Mouse (Mus musculus) fat pad, adult 2 months (tissue): ENCODE data around the gene Evpl.
"Not testable (repeated sequence)": the region's sequence is repeated elsewhere in the genome, so short reads cannot be mapped to it uniquely, and the experiment has no call there.

ENCODE experiments used
- DNase-seq: peaks from one replicate; pipeline ENCODE4 v3.0.0-alpha.2; 2011; ENCODE audit warnings: low read depth, low spot score; ENCODE audit errors: extremely low read depth

The Evpl gene

GRCm38 (mm10) chr11:116237742-116238395, at the start of gene Evpl:
TSS of gene Evpl (minus strand) at chr11:116238077.
- peak; percentile 52 for DNase-seq

- DNase-seq = no peak
These were observed 49.5 kb upstream of the Evpl start for GRCm38 (mm10) chr11:116287351-116287750.

GRCm38 (mm10) chr11:116285770-116286191, 47.9 kb upstream of the Evpl start:
- DNase-seq = no peak

GRCm38 (mm10) chr11:116283982-116284381, 46.1 kb upstream of the Evpl start:
- no peak for DNase-seq

- no peak for DNase-seq
These were observed 45.1 kb upstream of the Evpl start for GRCm38 (mm10) chr11:116282912-116283521.

- no peak for DNase-seq
These were observed 44.2 kb upstream of the Evpl start for GRCm38 (mm10) chr11:116282089-116282488.

- DNase-seq = no peak
These were observed 43.8 kb upstream of the Evpl start for GRCm38 (mm10) chr11:116281671-116282070.

GRCm38 (mm10) chr11:116280751-116281663, 43.1 kb upstream of the Evpl start, which contains the start of gene Galr2:
TSS of gene Galr2 (plus strand) at chr11:116280939.
- DNase-seq = no peak

- not testable (repeated sequence) for DNase-seq
These were observed 39.3 kb upstream of the Evpl start for GRCm38 (mm10) chr11:116277184-116277583.

GRCm38 (mm10) chr11:116274045-116274666, 36.3 kb upstream of the Evpl start, which contains the start of gene Srp68:
TSS of gene Srp68 (minus strand) at chr11:116274217.
- DNase-seq = peak; percentile 39

- no peak for DNase-seq
These were observed 35.7 kb upstream of the Evpl start for GRCm38 (mm10) chr11:116273469-116274044.

- no peak for DNase-seq
These were observed 35.0 kb upstream of the Evpl start for GRCm38 (mm10) chr11:116272589-116273468.

- DNase-seq = no peak
These were observed 31.7 kb upstream of the Evpl start for GRCm38 (mm10) chr11:116269560-116269959.

- no peak for DNase-seq
These were observed 30.4 kb upstream of the Evpl start for GRCm38 (mm10) chr11:116268313-116268712.

GRCm38 (mm10) chr11:116267637-116268036, 29.8 kb upstream of the Evpl start:
- DNase-seq = no peak

- DNase-seq = no peak
These were observed 28.0 kb upstream of the Evpl start for GRCm38 (mm10) chr11:116265850-116266249.

- DNase-seq = no peak
These were observed 27.5 kb upstream of the Evpl start for GRCm38 (mm10) chr11:116265352-116265751.

- DNase-seq = peak; percentile 54
These were observed 22.4 kb upstream of the Evpl start for GRCm38 (mm10) chr11:116260259-116260658.

GRCm38 (mm10) chr11:116259461-116259860, 21.6 kb upstream of the Evpl start:
- DNase-seq = no peak
